Mouse (Mus musculus) embryonic fibroblast, embryonic 13.5 days (primary cell): ENCODE measurements around the gene 1700024P04Rik.

Experiments
- CTCF ChIP-seq: IDR thresholded peaks from 2 replicates; pipeline ENCODE4 v1.5.1; 2011; ENCODE audit warnings: mild to moderate bottlenecking, control low read depth, low read length, moderate library complexity, borderline replicate concordance; ENCODE audit not compliant: insufficient read depth
- POLR2A ChIP-seq: IDR thresholded peaks from 2 replicates; pipeline ENCODE4 v1.6.1; 2011; ENCODE audit warnings: low read depth, mild to moderate bottlenecking, control low read depth, low read length, moderate library complexity

DNA sequence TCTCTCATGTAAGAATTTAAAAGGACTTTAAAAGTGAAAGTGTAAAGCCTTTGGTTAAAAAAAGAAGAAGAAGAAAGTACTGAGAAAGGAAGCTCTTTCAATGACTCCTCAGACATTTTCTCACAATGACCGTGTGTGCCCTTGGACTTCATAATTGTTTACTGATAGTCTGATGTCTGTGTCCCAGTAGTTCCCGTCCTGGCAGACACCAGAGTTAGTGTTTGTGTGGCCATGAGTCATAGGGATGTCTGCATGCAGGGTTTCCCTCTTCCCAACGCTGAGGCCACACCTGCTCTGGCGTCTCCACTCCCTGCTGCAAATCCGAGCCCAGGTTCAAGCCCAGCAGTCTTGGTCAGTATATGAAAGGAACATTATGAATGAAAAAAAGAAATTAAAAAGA is 29.1 kb downstream of the 1700024P04Rik start:
- TF ChIP-seq CTCF (no peak), POLR2A (no peak)
